12 mouse cellular contexts compared by ENCODE assay signal in genomic region chr7:116606751-116607483, GRCm38 (mm10).
DNase-seq lines count a peak whose midpoint lies in the region; ATAC-seq and TF ChIP-seq lines count a peak whose summit lies in the region.
"Had no signal": no experiment of that assay in that cellular context is flagged by ENCODE, and none has a peak within 500 bp of the region (broad histone marks: within the 10 kb centered on the region; RNA-seq: fewer than 3 reads in every experiment).

No protein-coding gene starts in this region.

- ATAC-seq in kidney, embryonic 14.5 days (ENCODE audit: low FRiP score, low TSS enrichment), result 0 out of 2 replicates have a peak, but pooled peaks have one; percentile 37
- ATAC-seq in common myeloid progenitor, adult 5-6 weeks (replicated peaks; ENCODE audit: low read depth, poor library complexity, severe bottlenecking), result peak; percentile 38
- ATAC-seq: activated CD4-positive, CD25-positive, alpha-beta regulatory T cell, adult 4 months had no signal

- no peak for DNase-seq in kidney, postnatal 10 days
- peak; percentile 14 to 28 for DNase-seq in B cell, adult 2 months
- DNase-seq in brain, embryonic 14.5 days (ENCODE audit: low read depth), result peak; percentile 54
- no peak for DNase-seq in layer of hippocampus, adult 18-20 months (ENCODE audit: low spot score in 2 of 2)
- no peak for DNase-seq in adrenal gland, postnatal 25 days
- DNase-seq: embryo, embryonic 11 days; thymus, adult 18-20 months had no signal

- H3K27me3 ChIP-seq in kidney, embryonic 14.5 days (ENCODE audit: control insufficient read depth, insufficient read depth, low read length), result no peaks in the 10 kb centered on the region

- TF ChIP-seq CTCF in brain, embryonic 14.5 days (IDR thresholded peaks at IDR 0.05; ENCODE audit: borderline replicate concordance, extremely low read depth, insufficient read depth, insufficient read length), result no peak

- H3K36me3 ChIP-seq in kidney, embryonic 14.5 days (ENCODE audit: control insufficient read depth, insufficient read depth, low read length), result no peaks in the 10 kb centered on the region

- no peak overlapping the region for H3K27ac ChIP-seq in kidney, embryonic 14.5 days (ENCODE audit: low read depth, low read length)
- H3K27ac ChIP-seq: liver, embryonic 14.5 days; macrophage had no signal

- 66% methylated on average over 6 of the region's 6 CpGs for WGBS in kidney, embryonic 14.5 days

- H3K4me1 ChIP-seq in kidney, embryonic 14.5 days (ENCODE audit: control insufficient read depth, insufficient read depth, low read length), result no peaks in the 10 kb centered on the region

- no peak overlapping the region for H3K4me2 ChIP-seq in kidney, embryonic 14.5 days (replicated peaks; ENCODE audit: low read depth, low read length)

- H3K9me3 ChIP-seq in kidney, embryonic 14.5 days (ENCODE audit: control insufficient read depth, low read length), result no peaks in the 10 kb centered on the region

- H3K4me3 ChIP-seq in kidney, embryonic 14.5 days (ENCODE audit: low read length), result no peak overlapping the region

- TF ChIP-seq POLR2A in brain, embryonic 14.5 days (IDR thresholded peaks at IDR 0.05; ENCODE audit: borderline replicate concordance, extremely low read depth, insufficient read depth, insufficient read length, poor library complexity, severe bottlenecking), result no peak

- no peak overlapping the region for H3K9ac ChIP-seq in kidney, embryonic 14.5 days (ENCODE audit: low read depth, low read length)
- H3K9ac ChIP-seq: liver, embryonic 14.5 days had no signal

Comparison
In these comparisons a context has a peak if more than half of its experiments do, and no peak if none do; other contexts are left out.
1. DNase-seq: peak in B cell, adult 2 months (2 of 2) and brain, embryonic 14.5 days (single experiment); none in kidney, postnatal 10 days (single experiment), layer of hippocampus, adult 18-20 months (0 of 2) and adrenal gland, postnatal 25 days (single experiment).